Mouse (Mus musculus) frontal cortex, adult (tissue): Measurements from ENCODE around the gene Cldn7.
A peak's percentile ranks its signal among the peaks of the same experiment; 100 is the strongest.
"Not testable (repeated sequence)": the region's sequence is repeated elsewhere in the genome, so short reads cannot be mapped to it uniquely, and the experiment has no call there.

Source experiments
- ATAC-seq: cut with Nextera tagmentation; 2 replicates; pipeline ENCODE4 v1.9.2; 2017; ENCODE audit warnings: mild to moderate bottlenecking, moderate library complexity, mixed read lengths; ENCODE audit not compliant: low TSS enrichment

The Cldn7 gene

GRCm38 (mm10) chr11:70013408-70013807 is 48.8 kb downstream of the Cldn7 start:
- ATAC-seq, result no peak

GRCm38 (mm10) chr11:70014051-70014450 is 49.5 kb downstream of the Cldn7 start:
- ATAC-seq, result no peak

- peak; percentile 78 for ATAC-seq
These were observed 50.4 kb downstream of the Cldn7 start, which contains the start of gene Acadvl for GRCm38 (mm10) chr11:70014880-70015558. Gene Acadvl (minus strand): TSS chr11:70015411.

- no peak for ATAC-seq
These were observed 51.1 kb downstream of the Cldn7 start for GRCm38 (mm10) chr11:70015677-70016076.

- not testable (repeated sequence) for ATAC-seq
These were observed 51.6 kb downstream of the Cldn7 start for GRCm38 (mm10) chr11:70016177-70016576.

GRCm38 (mm10) chr11:70016669-70017068 is 52.1 kb downstream of the Cldn7 start, which contains the start of gene Dlg4:
Gene Dlg4 (plus strand): TSS chr11:70016942.
- ATAC-seq, result no peak

GRCm38 (mm10) chr11:70017199-70017767 is 52.7 kb downstream of the Cldn7 start:
- no peak for ATAC-seq
